Mouse (Mus musculus): ENCODE data around the gene Lhfp.

DNA sequence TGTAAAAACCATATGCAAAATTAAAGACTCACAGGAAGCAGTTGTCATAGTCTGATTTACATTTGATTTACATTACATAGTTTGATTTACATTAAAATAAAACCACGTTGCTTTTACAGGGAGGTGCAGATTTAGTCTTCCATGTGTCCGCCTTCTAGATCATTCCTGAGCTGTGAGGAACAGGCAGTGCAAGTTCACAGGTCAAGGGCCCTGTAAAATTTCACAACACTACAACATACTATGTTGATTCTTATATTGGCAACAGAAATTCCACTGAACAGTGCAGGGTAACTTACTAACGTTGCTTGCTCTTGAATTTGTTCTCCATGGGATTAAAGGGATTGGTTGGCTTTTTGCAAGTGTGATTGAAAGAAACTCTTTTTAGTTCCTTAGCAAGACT lies 189.8 kb downstream of the Lhfp start:
- TF ChIP-seq CTCF (IDR thresholded peaks at IDR 0.05; ENCODE audit: insufficient read depth, low read length) (no peak), POLR2A (IDR thresholded peaks at IDR 0.05; ENCODE audit: borderline replicate concordance, extremely low read depth, low read depth, low read length) (no peak)

Data from lung, adult 2 months (tissue).